Mouse (Mus musculus): ENCODE measurements around the gene Hist1h3d. TPM values are rescaled to one million over a fixed set of nuclear protein-coding genes. Genes with fewer than 3 reads are reported as not detected.
"Not testable (repeated sequence)": the region's sequence is repeated elsewhere in the genome, so short reads cannot be mapped to it uniquely, and the experiment has no call there.

Gene Hist1h3d
- polyA plus RNA-seq, 2 experiments: 7.2 to 20.4 TPM

- Histone ChIP-seq H3K4me2 (ENCODE audit: low read depth) (peak overlapping the region; percentile 79), H3K4me1 (replicated peaks; ENCODE audit: control insufficient read depth in 2 of 2, insufficient read depth in 2 of 2, low read length in 1 of 2) (peaks cover 10 to 16% of the 10 kb centered on the region in 2 experiments), H3K27ac (peak overlapping the region; percentile 98), H3K9ac (replicated peaks) (peak overlapping the region; percentile 99), H3K4me3 (ENCODE audit: insufficient read depth in 1 of 2, low read depth in 2 of 2, low read length in 2 of 2) (peak overlapping the region; percentile 65 to 81)
- not testable (repeated sequence) for H3K9me3 ChIP-seq (ENCODE audit: control insufficient read depth, low read length); H3K27me3 ChIP-seq (ENCODE audit: control insufficient read depth, insufficient read depth, low read length); H3K36me3 ChIP-seq (replicated peaks; ENCODE audit: control insufficient read depth, insufficient read depth, low read depth)
- TF ChIP-seq EP300 (IDR thresholded peaks at IDR 0.05; ENCODE audit: low read depth): peak; percentile 56
- WGBS (ENCODE audit: insufficient replicate concordance): 0% methylated on average over 9 of the region's 34 CpGs
- DNase-seq (ENCODE audit: low read depth in 3 of 3, low spot score in 3 of 3): peak in 1 of 3 experiments; percentile 62
- peak; percentile 2 for ATAC-seq (ENCODE audit: insufficient read depth)
Measured at GRCm38 (mm10) chr13:23571504-23572217, 3.9 kb upstream of the Hist1h3d start.

- Histone ChIP-seq H3K4me3 (ENCODE audit: insufficient read depth in 1 of 2, low read depth in 2 of 2, low read length in 2 of 2) (peak overlapping the region; percentile 65 to 81; a peak in 3 of 4 replicates), H3K9ac (replicated peaks) (peak overlapping the region; percentile 99), H3K4me1 (replicated peaks; ENCODE audit: control insufficient read depth in 2 of 2, insufficient read depth in 2 of 2, low read length in 1 of 2) (peaks cover 16 to 20% of the 10 kb centered on the region in 2 experiments), H3K9me3 (ENCODE audit: control insufficient read depth, low read length) (no peaks in the 10 kb centered on the region), H3K36me3 (replicated peaks; ENCODE audit: control insufficient read depth, insufficient read depth, low read depth) (no peaks in the 10 kb centered on the region), H3K4me2 (ENCODE audit: low read depth) (peak overlapping the region; percentile 79), H3K27me3 (ENCODE audit: control insufficient read depth, insufficient read depth, low read length) (no peaks in the 10 kb centered on the region), H3K27ac (peak overlapping the region; percentile 98)
- DNase-seq (ENCODE audit: low read depth in 3 of 3, low spot score in 3 of 3) (peak in 1 of 3 experiments; percentile 66), ATAC-seq (ENCODE audit: insufficient read depth) (no peak)
- WGBS (ENCODE audit: insufficient replicate concordance): 25% methylated on average over 2 of the region's 2 CpGs
- TF ChIP-seq CTCF (IDR thresholded peaks at IDR 0.05; ENCODE audit: low read depth) (no peak), EP300 (IDR thresholded peaks at IDR 0.05; ENCODE audit: low read depth) (no peak)
Measured at GRCm38 (mm10) chr13:23572218-23573033, 3.1 kb upstream of the Hist1h3d start.

- H3K9ac ChIP-seq (replicated peaks): peak overlapping the region; percentile 99
- not testable (repeated sequence) for DNase-seq (ENCODE audit: low read depth in 3 of 3, low spot score in 3 of 3); H3K27me3 ChIP-seq (ENCODE audit: control insufficient read depth, insufficient read depth, low read length); H3K36me3 ChIP-seq (replicated peaks; ENCODE audit: control insufficient read depth, insufficient read depth, low read depth); ATAC-seq (ENCODE audit: insufficient read depth); H3K9me3 ChIP-seq (ENCODE audit: control insufficient read depth, low read length)
- H3K4me2 ChIP-seq (ENCODE audit: low read depth): peak overlapping the region; percentile 79
- H3K4me3 ChIP-seq (ENCODE audit: insufficient read depth in 1 of 2, low read depth in 2 of 2, low read length in 2 of 2): peak overlapping the region; percentile 65 to 81
- peak overlapping the region; percentile 98 for H3K27ac ChIP-seq
- peaks cover 16 to 19% of the 10 kb centered on the region in 2 experiments for H3K4me1 ChIP-seq (replicated peaks; ENCODE audit: control insufficient read depth in 2 of 2, insufficient read depth in 2 of 2, low read length in 1 of 2)
- WGBS (ENCODE audit: insufficient replicate concordance): 4% methylated on average over 18 of the region's 20 CpGs
Measured at GRCm38 (mm10) chr13:23573034-23573897, 2.3 kb upstream of the Hist1h3d start.

GRCm38 (mm10) chr13:23573898-23574524 is 1.6 kb upstream of the Hist1h3d start, which contains the start of the genes Hist1h2bf and Hist1h2ad:
Hist1h2bf (minus strand) TSS chr13:23574196.
Hist1h2ad (plus strand) TSS chr13:23574381.
- peak; percentile 75 for ATAC-seq (ENCODE audit: insufficient read depth)

GRCm38 (mm10) chr13:23574546-23575170 is 905 bp upstream of the Hist1h3d start:
- peak overlapping the region; percentile 98 for H3K27ac ChIP-seq
- not testable (repeated sequence) for H3K9me3 ChIP-seq (ENCODE audit: control insufficient read depth, low read length); ATAC-seq (ENCODE audit: insufficient read depth); H3K27me3 ChIP-seq (ENCODE audit: control insufficient read depth, insufficient read depth, low read length); DNase-seq (ENCODE audit: low read depth in 3 of 3, low spot score in 3 of 3); H3K36me3 ChIP-seq (replicated peaks; ENCODE audit: control insufficient read depth, insufficient read depth, low read depth)
- peak overlapping the region; percentile 96 for H3K4me2 ChIP-seq (ENCODE audit: low read depth)
- H3K4me3 ChIP-seq (ENCODE audit: insufficient read depth in 1 of 2, low read depth in 2 of 2, low read length in 2 of 2): peak overlapping the region; percentile 43 to 69
- peak overlapping the region; percentile 85 for H3K9ac ChIP-seq (replicated peaks)
- whole genome bisulfite sequencing (ENCODE audit: insufficient replicate concordance): 0% methylated on average over 5 of the region's 39 CpGs
- H3K4me1 ChIP-seq (replicated peaks; ENCODE audit: control insufficient read depth in 2 of 2, insufficient read depth in 2 of 2, low read length in 1 of 2): peaks cover 15 to 17% of the 10 kb centered on the region in 2 experiments

More at GRCm38 (mm10) chr13:23573898-23574524, 1.6 kb upstream of the Hist1h3d start, which contains the start of the genes Hist1h2bf and Hist1h2ad:
- Histone ChIP-seq H3K4me3 (ENCODE audit: insufficient read depth in 1 of 2, low read depth in 2 of 2, low read length in 2 of 2) (peak within 1 kb of the TSS; percentile 69 to 81), H3K27ac (peak within 1 kb of the TSS; percentile 98), H3K4me2 (ENCODE audit: low read depth) (peak within 1 kb of the TSS; percentile 96), H3K4me1 (replicated peaks; ENCODE audit: control insufficient read depth in 2 of 2, insufficient read depth in 2 of 2, low read length in 1 of 2) (peaks cover 18 to 19% of the 10 kb centered on the region in 2 experiments), H3K9ac (replicated peaks) (peak within 1 kb of the TSS; percentile 99)
- peak; percentile 99 to 100 (median 99) for DNase-seq (ENCODE audit: low read depth in 3 of 3, low spot score in 3 of 3)
- H3K9me3 ChIP-seq (ENCODE audit: control insufficient read depth, low read length); H3K27me3 ChIP-seq (ENCODE audit: control insufficient read depth, insufficient read depth, low read length); H3K36me3 ChIP-seq (replicated peaks; ENCODE audit: control insufficient read depth, insufficient read depth, low read depth): not testable (repeated sequence)
- WGBS (ENCODE audit: insufficient replicate concordance): under 1% methylated on average over 31 of the region's 42 CpGs
- TF ChIP-seq EP300 (IDR thresholded peaks at IDR 0.05; ENCODE audit: low read depth): peak; percentile 71; the same call in 1 of the 2 replicates

- H3K36me3 ChIP-seq (replicated peaks; ENCODE audit: control insufficient read depth, insufficient read depth, low read depth); H3K27me3 ChIP-seq (ENCODE audit: control insufficient read depth, insufficient read depth, low read length); ATAC-seq (ENCODE audit: insufficient read depth); H3K9me3 ChIP-seq (ENCODE audit: control insufficient read depth, low read length); DNase-seq (ENCODE audit: low read depth in 3 of 3, low spot score in 3 of 3): not testable (repeated sequence)
- Histone ChIP-seq H3K4me3 (ENCODE audit: insufficient read depth in 1 of 2, low read depth in 2 of 2, low read length in 2 of 2) (peak overlapping the region; percentile 65 to 69), H3K4me1 (replicated peaks; ENCODE audit: control insufficient read depth in 2 of 2, insufficient read depth in 2 of 2, low read length in 1 of 2) (peaks cover 14 to 17% of the 10 kb centered on the region in 2 experiments; a peak in 3 of 4 replicates), H3K27ac (peak overlapping the region; percentile 98), H3K9ac (replicated peaks) (peak overlapping the region; percentile 99), H3K4me2 (ENCODE audit: low read depth) (peak overlapping the region; percentile 96)
- 0% methylated on average over 15 of the region's 40 CpGs for WGBS (ENCODE audit: insufficient replicate concordance)
Measured at GRCm38 (mm10) chr13:23575864-23576313, 326 bp downstream of the Hist1h3d start.

Measured in liver, embryonic 14.5 days (tissue).